Mouse (Mus musculus): ENCODE data around the gene Olfr1427. TPM values are rescaled to one million over a fixed set of nuclear protein-coding genes. Genes with fewer than 3 reads are reported as not detected.
"Not testable (repeated sequence)": the region's sequence is repeated elsewhere in the genome, so short reads cannot be mapped to it uniquely, and the experiment has no call there.

Gene Olfr1427
- not detected in 2 replicates for polyA plus RNA-seq (2016; fragmentation: Nextera tagmentation; extraction: Ambion mirVana)

- no peak within 1 kb of the TSS for H3K27ac ChIP-seq
- no peaks in the 10 kb centered on the region for H3K27me3 ChIP-seq (ENCODE audit: insufficient read depth, poor library complexity, severe bottlenecking)
- no peak for DNase-seq (ENCODE audit: low spot score)
- no peaks in the 10 kb centered on the region for H3K9me3 ChIP-seq
- H3K4me1 ChIP-seq, result no peaks in the 10 kb centered on the region
- no peak within 1 kb of the TSS for H3K4me3 ChIP-seq
- 87% methylated on average over 2 of the region's 2 CpGs for WGBS
- no peaks in the 10 kb centered on the region for H3K36me3 ChIP-seq
Measured at GRCm38 (mm10) chr19:12103234-12103633, at the start of gene Olfr1427. Olfr1427 (minus strand) TSS chr19:12103334.

- WGBS, result 82% methylated on average over 3 of the region's 3 CpGs
- H3K27ac ChIP-seq, result no peak overlapping the region
- H3K27me3 ChIP-seq (ENCODE audit: insufficient read depth, poor library complexity, severe bottlenecking), result no peaks in the 10 kb centered on the region
- no peak for DNase-seq (ENCODE audit: low spot score)
- no peaks in the 10 kb centered on the region for H3K9me3 ChIP-seq
- H3K36me3 ChIP-seq, result no peaks in the 10 kb centered on the region
- H3K4me1 ChIP-seq, result no peaks in the 10 kb centered on the region
- H3K4me3 ChIP-seq, result no peak overlapping the region
Measured at GRCm38 (mm10) chr19:12145452-12145851, 42.3 kb upstream of the Olfr1427 start.

- Histone ChIP-seq H3K9me3 (no peaks in the 10 kb centered on the region), H3K27me3 (ENCODE audit: insufficient read depth, poor library complexity, severe bottlenecking) (no peaks in the 10 kb centered on the region), H3K36me3 (no peaks in the 10 kb centered on the region), H3K27ac (no peak overlapping the region), H3K4me3 (no peak overlapping the region), H3K4me1 (no peaks in the 10 kb centered on the region)
- no peak for DNase-seq (ENCODE audit: low spot score)
- 77% methylated on average over 1 of the region's 1 CpGs for WGBS
Measured at GRCm38 (mm10) chr19:12143356-12143755, 40.2 kb upstream of the Olfr1427 start.

GRCm38 (mm10) chr19:12134289-12134688, 31.2 kb upstream of the Olfr1427 start:
- Histone ChIP-seq H3K4me3 (no peak overlapping the region), H3K27ac (no peak overlapping the region), H3K4me1 (no peaks in the 10 kb centered on the region), H3K36me3 (no peaks in the 10 kb centered on the region), H3K27me3 (ENCODE audit: insufficient read depth, poor library complexity, severe bottlenecking) (no peaks in the 10 kb centered on the region), H3K9me3 (no peaks in the 10 kb centered on the region)
- DNase-seq (ENCODE audit: low spot score), result no peak
- WGBS, result 22% methylated on average over 2 of the region's 2 CpGs

- Histone ChIP-seq H3K27me3 (ENCODE audit: insufficient read depth, poor library complexity, severe bottlenecking) (no peaks in the 10 kb centered on the region), H3K27ac (no peak within 1 kb of the TSS), H3K36me3 (no peaks in the 10 kb centered on the region), H3K4me1 (no peaks in the 10 kb centered on the region), H3K4me3 (no peak within 1 kb of the TSS), H3K9me3 (no peaks in the 10 kb centered on the region)
- no peak for DNase-seq (ENCODE audit: low spot score)
- 69% methylated on average over 3 of the region's 3 CpGs for WGBS
Measured at GRCm38 (mm10) chr19:12123103-12123502, 20.0 kb upstream of the Olfr1427 start, which contains the start of gene Olfr76. Olfr76 (minus strand) TSS chr19:12123203.

- DNase-seq (ENCODE audit: low spot score), result no peak
- Histone ChIP-seq H3K27ac (no peak overlapping the region), H3K27me3 (ENCODE audit: insufficient read depth, poor library complexity, severe bottlenecking) (no peaks in the 10 kb centered on the region), H3K9me3 (no peaks in the 10 kb centered on the region), H3K4me3 (no peak overlapping the region), H3K36me3 (no peaks in the 10 kb centered on the region), H3K4me1 (no peaks in the 10 kb centered on the region)
- 87% methylated on average over 3 of the region's 3 CpGs for WGBS
Measured at GRCm38 (mm10) chr19:12116464-12116863, 13.3 kb upstream of the Olfr1427 start.

- DNase-seq (ENCODE audit: low spot score), result no peak
- Histone ChIP-seq H3K9me3 (no peaks in the 10 kb centered on the region), H3K36me3 (no peaks in the 10 kb centered on the region), H3K27me3 (ENCODE audit: insufficient read depth, poor library complexity, severe bottlenecking) (no peaks in the 10 kb centered on the region), H3K4me3 (no peak within 1 kb of the TSS), H3K4me1 (no peaks in the 10 kb centered on the region), H3K27ac (no peak within 1 kb of the TSS)
- 71% methylated on average over 1 of the region's 1 CpGs for WGBS
Measured at GRCm38 (mm10) chr19:12115797-12116196, 12.7 kb upstream of the Olfr1427 start, which contains the start of gene Olfr1428. Olfr1428 (minus strand) TSS chr19:12115897.

- no peak overlapping the region for H3K27ac ChIP-seq
- H3K27me3 ChIP-seq (ENCODE audit: insufficient read depth, poor library complexity, severe bottlenecking), result no peaks in the 10 kb centered on the region
- DNase-seq (ENCODE audit: low spot score), result no peak
- H3K4me3 ChIP-seq, result no peak overlapping the region
- no peaks in the 10 kb centered on the region for H3K9me3 ChIP-seq
- WGBS, result 65% methylated on average over 1 of the region's 1 CpGs
- H3K36me3 ChIP-seq, result no peaks in the 10 kb centered on the region
- no peaks in the 10 kb centered on the region for H3K4me1 ChIP-seq
Measured at GRCm38 (mm10) chr19:12113807-12114206, 10.7 kb upstream of the Olfr1427 start.

GRCm38 (mm10) chr19:12104541-12104940, 1.4 kb upstream of the Olfr1427 start:
- Histone ChIP-seq H3K27ac (no peak overlapping the region), H3K27me3 (ENCODE audit: insufficient read depth, poor library complexity, severe bottlenecking) (no peaks in the 10 kb centered on the region), H3K4me1 (no peaks in the 10 kb centered on the region), H3K36me3 (no peaks in the 10 kb centered on the region), H3K9me3 (no peaks in the 10 kb centered on the region), H3K4me3 (no peak overlapping the region)
- 56% methylated on average over 1 of the region's 1 CpGs for WGBS
- DNase-seq (ENCODE audit: low spot score), result no peak

GRCm38 (mm10) chr19:12091913-12092312, 11.2 kb downstream of the Olfr1427 start, which contains the start of gene Olfr1426:
Olfr1426 (minus strand) TSS chr19:12092013.
- H3K4me1 ChIP-seq, result no peaks in the 10 kb centered on the region
- no peaks in the 10 kb centered on the region for H3K9me3 ChIP-seq
- no peak within 1 kb of the TSS for H3K4me3 ChIP-seq
- H3K27me3 ChIP-seq (ENCODE audit: insufficient read depth, poor library complexity, severe bottlenecking), result no peaks in the 10 kb centered on the region
- 69% methylated on average over 1 of the region's 1 CpGs for WGBS
- DNase-seq (ENCODE audit: low spot score), result no peak
- no peak within 1 kb of the TSS for H3K27ac ChIP-seq
- H3K36me3 ChIP-seq, result no peaks in the 10 kb centered on the region

GRCm38 (mm10) chr19:12077631-12078030, 25.5 kb downstream of the Olfr1427 start, which contains the start of gene Olfr1425:
Olfr1425 (minus strand) TSS chr19:12077731.
- DNase-seq (ENCODE audit: low spot score); H3K9me3 ChIP-seq: not testable (repeated sequence)
- WGBS, result 79% methylated on average over 4 of the region's 4 CpGs

GRCm38 (mm10) chr19:12069546-12069945, 33.6 kb downstream of the Olfr1427 start:
- H3K9me3 ChIP-seq; DNase-seq (ENCODE audit: low spot score); H3K27ac ChIP-seq; H3K4me3 ChIP-seq; H3K4me1 ChIP-seq; H3K27me3 ChIP-seq (ENCODE audit: insufficient read depth, poor library complexity, severe bottlenecking); H3K36me3 ChIP-seq: not testable (repeated sequence)
- 68% methylated on average over 1 of the region's 1 CpGs for WGBS

More at GRCm38 (mm10) chr19:12077631-12078030, 25.5 kb downstream of the Olfr1427 start, which contains the start of gene Olfr1425:
- H3K27ac ChIP-seq; H3K36me3 ChIP-seq; H3K27me3 ChIP-seq (ENCODE audit: insufficient read depth, poor library complexity, severe bottlenecking); H3K4me3 ChIP-seq; H3K4me1 ChIP-seq: not testable (repeated sequence)

- not testable (repeated sequence) for DNase-seq (ENCODE audit: low spot score); H3K27me3 ChIP-seq (ENCODE audit: insufficient read depth, poor library complexity, severe bottlenecking); H3K36me3 ChIP-seq; H3K4me1 ChIP-seq; H3K27ac ChIP-seq; H3K4me3 ChIP-seq; H3K9me3 ChIP-seq
- 68% methylated on average over 1 of the region's 1 CpGs for WGBS
Measured at GRCm38 (mm10) chr19:12067806-12068205, 35.3 kb downstream of the Olfr1427 start.

- not testable (repeated sequence) for DNase-seq (ENCODE audit: low spot score); H3K4me1 ChIP-seq; H3K9me3 ChIP-seq; H3K36me3 ChIP-seq; H3K4me3 ChIP-seq; H3K27me3 ChIP-seq (ENCODE audit: insufficient read depth, poor library complexity, severe bottlenecking); H3K27ac ChIP-seq
- WGBS, result 80% methylated on average over 1 of the region's 1 CpGs
Measured at GRCm38 (mm10) chr19:12062582-12062981, 40.6 kb downstream of the Olfr1427 start, which contains the start of gene Olfr1424. Olfr1424 (minus strand) TSS chr19:12062682.
